Comparison of ENCODE assay signal across 16 mouse cellular contexts in the genomic region with DNA sequence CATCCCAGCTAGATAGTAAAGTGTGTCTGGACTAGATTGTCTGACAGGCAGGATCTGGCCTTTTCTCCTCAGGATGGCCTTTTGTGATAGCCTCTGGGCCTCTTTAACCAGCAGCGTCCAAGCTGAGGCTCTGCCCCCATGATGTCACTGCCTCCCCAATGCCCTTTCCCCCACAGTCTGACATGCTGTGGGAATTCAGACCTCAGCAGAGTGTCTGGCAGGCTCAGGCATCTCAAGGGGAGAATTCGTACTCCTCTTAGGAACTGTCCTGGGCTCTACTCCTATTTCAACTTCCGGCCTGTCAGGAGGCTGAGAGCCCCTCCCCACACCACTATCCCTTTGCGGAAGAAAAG.
DNase-seq lines count a peak whose midpoint lies in the region; ATAC-seq and TF ChIP-seq lines count a peak whose summit lies in the region.
"Had no signal": no experiment of that assay in that cellular context is flagged by ENCODE, and none has a peak within 500 bp of the region (broad histone marks: within the 10 kb centered on the region; RNA-seq: fewer than 3 reads in every experiment).

No protein-coding gene starts in this region.

- H3K79me2 ChIP-seq in CH12.LX (replicated peaks; ENCODE audit: control insufficient read depth, extremely low read depth, insufficient read depth, poor library complexity, severe bottlenecking): no peaks in the 10 kb centered on the region

- no peak overlapping the region for H3K9ac ChIP-seq in heart, embryonic 12.5 days
- H3K9ac ChIP-seq in liver, embryonic 16.5 days (ENCODE audit: low read depth, low read length): no peak overlapping the region
- H3K9ac ChIP-seq in liver, embryonic 11.5 days (ENCODE audit: low read depth, low read length): no peak overlapping the region
- H3K9ac ChIP-seq in CH12.LX (ENCODE audit: insufficient read depth, low read depth): no peak overlapping the region
- H3K9ac ChIP-seq: kidney, embryonic 15.5 days; limb, embryonic 12.5 days; stomach, embryonic 15.5 days had no signal

- no peak for DNase-seq in heart, adult 11 months
- DNase-seq in liver, embryonic 11.5 days (ENCODE audit: low spot score): no peak
- DNase-seq in CH12.LX (ENCODE audit: extremely low read depth): no peak
- DNase-seq in adipocyte (ENCODE audit: low spot score): peak; percentile 76
- DNase-seq in left cerebral cortex, adult 8-10 months (ENCODE audit: low spot score in 2 of 2): no peak
- DNase-seq: cerebellum, adult 18-20 months; lung, postnatal 14 days; right cerebral cortex, adult 18-20 months had no signal

- no peak for TF ChIP-seq CTCF in CH12.LX (conservative IDR thresholded peaks at IDR 0.05 in 1 of 2, IDR thresholded peaks at IDR 0.05 in 1 of 2; ENCODE audit: low read depth in 2 of 2, low read length in 2 of 2)

- dilution Hi-C loops in CH12.LX (cut with MboI; ENCODE audit: extremely low pct_ligation_motif_present, extremely low pct_unique_long_range_greater_than_20kb, low sequenced_read_pairs): no loop called here

- H3K4me3 ChIP-seq in heart, embryonic 12.5 days: no peak overlapping the region
- no peak overlapping the region for H3K4me3 ChIP-seq in liver, embryonic 16.5 days (ENCODE audit: low read depth, low read length)
- no peak overlapping the region for H3K4me3 ChIP-seq in liver, embryonic 11.5 days (ENCODE audit: low read depth, low read length)
- H3K4me3 ChIP-seq in CH12.LX (replicated peaks in 1 of 3; ENCODE audit: low read depth in 2 of 3, low read length in 2 of 3, poor library complexity in 1 of 3): no peak overlapping the region
- H3K4me3 ChIP-seq: kidney, embryonic 15.5 days; layer of hippocampus, adult 2 months; limb, embryonic 12.5 days; myocyte; stomach, embryonic 15.5 days had no signal

- no peak for ATAC-seq in heart, embryonic 12.5 days (ENCODE audit: insufficient number of reproducible peaks, low FRiP score)
- peak; percentile 15; the same call in 1 of the 2 replicates for ATAC-seq in liver, embryonic 16.5 days (ENCODE audit: low read depth)
- no peak for ATAC-seq in liver, embryonic 11.5 days (replicated peaks; ENCODE audit: low FRiP score)
- ATAC-seq: hindbrain, postnatal 0 days had no signal

- no peaks in the 10 kb centered on the region for H3K36me3 ChIP-seq in heart, embryonic 12.5 days
- H3K36me3 ChIP-seq in liver, embryonic 16.5 days (ENCODE audit: control insufficient read depth, insufficient read depth): no peaks in the 10 kb centered on the region
- H3K36me3 ChIP-seq in liver, embryonic 11.5 days (ENCODE audit: control insufficient read depth, insufficient read depth, low read length): no peaks in the 10 kb centered on the region
- H3K36me3 ChIP-seq in CH12.LX (replicated peaks in 1 of 2; ENCODE audit: control insufficient read depth in 1 of 2, insufficient read depth in 1 of 2, low read length in 1 of 2): no peaks in the 10 kb centered on the region
- H3K36me3 ChIP-seq: kidney, embryonic 15.5 days; limb, embryonic 12.5 days; stomach, embryonic 15.5 days had no signal

- WGBS in heart, embryonic 12.5 days: 27% methylated on average over 4 of the region's 4 CpGs
- WGBS in liver, embryonic 16.5 days (ENCODE audit: insufficient replicate concordance): 71% methylated on average over 4 of the region's 4 CpGs
- 56% methylated on average over 4 of the region's 4 CpGs for WGBS in liver, embryonic 11.5 days

- TF ChIP-seq EP300 in CH12.LX (IDR thresholded peaks at IDR 0.05; ENCODE audit: low read length): no peak

- no peaks in the 10 kb centered on the region for H3K9me3 ChIP-seq in heart, embryonic 12.5 days (replicated peaks)
- no peaks in the 10 kb centered on the region for H3K9me3 ChIP-seq in liver, embryonic 16.5 days (replicated peaks; ENCODE audit: control insufficient read depth, low read length)
- H3K9me3 ChIP-seq in liver, embryonic 11.5 days (ENCODE audit: control insufficient read depth, low read length): no peaks in the 10 kb centered on the region
- H3K9me3 ChIP-seq in CH12.LX (replicated peaks; ENCODE audit: low read length): no peaks in the 10 kb centered on the region
- H3K9me3 ChIP-seq: kidney, embryonic 15.5 days; stomach, embryonic 15.5 days had no signal

- no peak overlapping the region for H3K4me2 ChIP-seq in heart, embryonic 12.5 days
- no peak overlapping the region for H3K4me2 ChIP-seq in liver, embryonic 16.5 days (ENCODE audit: low read depth, low read length)
- no peak overlapping the region for H3K4me2 ChIP-seq in liver, embryonic 11.5 days
- no peak overlapping the region for H3K4me2 ChIP-seq in CH12.LX (ENCODE audit: insufficient read depth, low read depth, poor library complexity, severe bottlenecking)
- H3K4me2 ChIP-seq: kidney, embryonic 15.5 days; limb, embryonic 12.5 days; stomach, embryonic 15.5 days had no signal

- TF ChIP-seq POLR2A in CH12.LX (IDR thresholded peaks at IDR 0.05; ENCODE audit: low read depth, low read length): no peak

- peak overlapping the region; percentile 60; the same call in 1 of the 2 replicates for H3K27ac ChIP-seq in heart, embryonic 12.5 days (ENCODE audit: poor library complexity, severe bottlenecking)
- no peak overlapping the region for H3K27ac ChIP-seq in liver, embryonic 16.5 days (ENCODE audit: low read length)
- H3K27ac ChIP-seq in liver, embryonic 11.5 days (ENCODE audit: low read depth, low read length): no peak overlapping the region
- peak overlapping the region; percentile 45; the same call in 1 of the 2 replicates for H3K27ac ChIP-seq in CH12.LX (ENCODE audit: insufficient read depth, low read depth)
- H3K27ac ChIP-seq: hindbrain, postnatal 0 days; kidney, embryonic 15.5 days; layer of hippocampus, adult 2 months; limb, embryonic 12.5 days had no signal

- in situ Hi-C loops in CH12.LX (cut with MboI; ENCODE audit: low pct_ligation_motif_present, low pct_unique_long_range_greater_than_20kb, low sequenced_read_pairs): no loop called here

- H3K4me1 ChIP-seq in heart, embryonic 12.5 days (replicated peaks): peaks cover 65% of the 10 kb centered on the region
- peaks cover 15% of the 10 kb centered on the region for H3K4me1 ChIP-seq in liver, embryonic 16.5 days (ENCODE audit: control insufficient read depth, low read depth, low read length)
- peaks cover 43% of the 10 kb centered on the region for H3K4me1 ChIP-seq in liver, embryonic 11.5 days (replicated peaks; ENCODE audit: control insufficient read depth, insufficient read depth, low read length)
- H3K4me1 ChIP-seq in CH12.LX (ENCODE audit: control insufficient read depth in 1 of 2, insufficient read depth in 2 of 2): peaks cover 60 to 81% of the 10 kb centered on the region in 2 experiments

- TF ChIP-seq RAD21 in CH12.LX (IDR thresholded peaks at IDR 0.05; ENCODE audit: low read depth, low read length): no peak

- H3K27me3 ChIP-seq in heart, embryonic 12.5 days (replicated peaks): 0 out of 2 replicates have a peak, but pooled peaks cover 14% of the 10 kb centered on the region
- H3K27me3 ChIP-seq in liver, embryonic 16.5 days (ENCODE audit: control insufficient read depth, insufficient read depth, low read depth, low read length): peaks cover 13% of the 10 kb centered on the region
- no peaks in the 10 kb centered on the region for H3K27me3 ChIP-seq in liver, embryonic 11.5 days (replicated peaks; ENCODE audit: control insufficient read depth, insufficient read depth, low read length)
- H3K27me3 ChIP-seq in CH12.LX (replicated peaks): peaks cover 7% of the 10 kb centered on the region
- H3K27me3 ChIP-seq: stomach, embryonic 15.5 days had no signal

TF ChIP-seq in CH12.LX, 34 proteins besides CTCF, POLR2A, EP300 and RAD21:
- no peak for TF ChIP-seq PAX5 (IDR thresholded peaks at IDR 0.05; ENCODE audit: low read length)
- no peak for TF ChIP-seq HCFC1 (IDR thresholded peaks at IDR 0.05; ENCODE audit: low read depth, low read length)
- TF ChIP-seq UBTF (IDR thresholded peaks at IDR 0.05; ENCODE audit: low read depth, low read length): no peak
- TF ChIP-seq MXI1 (IDR thresholded peaks at IDR 0.05; ENCODE audit: low read depth, low read length): no peak

Comparison
In these comparisons a context has a peak if more than half of its experiments do, and no peak if none do; other contexts are left out.
1. H3K27ac ChIP-seq: peak in heart, embryonic 12.5 days (single experiment) and CH12.LX (single experiment); none in liver, embryonic 16.5 days (single experiment) and liver, embryonic 11.5 days (single experiment).